Mouse (Mus musculus) effector memory CD4-positive, alpha-beta T cell, adult 5 months (primary cell): ENCODE measurements around the gene Kctd2. TPM values are rescaled to one million over a fixed set of nuclear protein-coding genes. Genes with fewer than 3 reads are reported as not detected.

Experiments
- polyA plus RNA-seq: library from polyadenylated mRNA; unstranded; fragments of 100-300 nt; shearing (Covaris generic); gene quantifications from one replicate; pipeline ENCODE4 v1.2.1, GENCODE M21; 2017

The Kctd2 gene
- 82.3 TPM for polyA plus RNA-seq

DNA sequence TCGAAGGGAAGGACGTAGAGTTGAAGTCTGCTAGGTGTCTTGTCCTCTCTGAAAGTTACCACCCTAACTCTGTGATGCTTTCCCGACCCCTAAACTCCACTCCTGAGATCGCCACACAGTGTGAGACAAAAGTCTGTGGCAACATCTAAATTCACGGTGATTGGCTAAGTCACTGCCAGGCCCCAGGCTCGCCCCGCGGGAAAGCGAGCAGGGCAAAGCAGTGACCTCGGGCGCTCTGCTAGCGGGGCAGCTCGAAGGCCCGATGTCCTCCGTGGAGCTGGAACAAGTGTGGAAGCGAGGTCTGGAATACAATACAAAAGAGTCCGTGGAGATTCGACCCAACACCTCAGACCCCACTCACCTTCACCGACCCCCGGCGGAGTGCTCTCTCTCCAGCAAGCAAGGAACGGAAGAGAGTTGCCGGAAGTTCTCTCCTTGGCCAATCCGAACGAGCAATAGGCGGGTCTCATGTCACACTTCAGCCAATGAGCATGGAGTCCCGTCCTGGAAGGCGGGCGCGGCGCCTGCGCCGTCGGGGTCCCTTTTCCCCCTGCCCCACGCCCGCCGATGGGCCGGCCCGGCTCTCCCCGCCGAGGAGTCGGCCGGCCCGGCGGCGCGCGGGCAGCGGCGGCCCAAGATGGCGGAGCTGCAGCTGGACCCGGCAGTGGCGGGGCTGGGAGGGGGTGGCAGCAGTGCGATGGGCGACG is at the start of gene Kctd2, which contains the start of gene Atp5h:
TSS of gene Kctd2 (plus strand) at position 598 of the 707 bp plus-strand sequence.
TSS of gene Atp5h (minus strand) at position 432 of the 707 bp plus-strand sequence.

DNA sequence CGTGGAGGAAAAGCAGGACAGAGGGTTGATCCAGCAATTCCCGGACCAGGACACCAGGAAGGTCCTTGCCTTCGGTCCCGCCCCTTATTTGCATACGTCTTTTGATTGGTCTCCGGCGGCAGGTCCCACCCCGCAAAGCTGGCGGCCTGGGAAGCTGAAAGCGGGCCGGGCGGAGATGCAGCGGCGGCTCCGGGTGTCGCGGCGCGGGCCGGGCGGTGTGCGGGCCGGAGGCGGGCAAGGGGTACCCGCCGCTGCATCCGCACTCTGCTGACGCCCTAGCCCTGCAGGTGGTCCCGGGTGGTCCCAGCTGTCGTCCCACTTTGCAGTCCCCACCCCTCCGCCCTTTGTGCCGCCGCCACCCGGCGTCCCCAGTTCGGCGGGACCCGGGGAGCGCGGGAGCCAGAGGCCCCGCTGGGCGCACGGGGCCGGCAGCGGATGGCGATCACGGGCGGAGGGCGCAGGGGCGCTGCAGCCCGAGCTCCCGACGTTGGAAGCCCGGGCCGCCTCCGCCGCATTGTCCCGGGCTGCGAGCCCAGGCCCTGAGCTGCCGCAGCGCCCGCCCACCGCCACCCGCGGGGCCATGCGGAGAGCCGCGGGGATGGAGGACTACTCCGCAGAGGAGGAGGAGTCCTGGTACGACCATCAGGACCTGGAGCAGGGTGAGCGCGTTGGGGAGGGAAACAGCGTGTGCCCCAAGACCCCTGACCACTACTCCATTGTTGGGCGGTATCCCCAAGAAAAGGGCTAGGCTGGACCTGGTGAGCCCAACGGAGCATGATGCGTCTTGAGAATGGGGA is 38.0 kb upstream of the Kctd2 start, which contains the start of gene Cdr2l:
TSS of gene Cdr2l (plus strand) at position 174 of the 797 bp plus-strand sequence.

DNA sequence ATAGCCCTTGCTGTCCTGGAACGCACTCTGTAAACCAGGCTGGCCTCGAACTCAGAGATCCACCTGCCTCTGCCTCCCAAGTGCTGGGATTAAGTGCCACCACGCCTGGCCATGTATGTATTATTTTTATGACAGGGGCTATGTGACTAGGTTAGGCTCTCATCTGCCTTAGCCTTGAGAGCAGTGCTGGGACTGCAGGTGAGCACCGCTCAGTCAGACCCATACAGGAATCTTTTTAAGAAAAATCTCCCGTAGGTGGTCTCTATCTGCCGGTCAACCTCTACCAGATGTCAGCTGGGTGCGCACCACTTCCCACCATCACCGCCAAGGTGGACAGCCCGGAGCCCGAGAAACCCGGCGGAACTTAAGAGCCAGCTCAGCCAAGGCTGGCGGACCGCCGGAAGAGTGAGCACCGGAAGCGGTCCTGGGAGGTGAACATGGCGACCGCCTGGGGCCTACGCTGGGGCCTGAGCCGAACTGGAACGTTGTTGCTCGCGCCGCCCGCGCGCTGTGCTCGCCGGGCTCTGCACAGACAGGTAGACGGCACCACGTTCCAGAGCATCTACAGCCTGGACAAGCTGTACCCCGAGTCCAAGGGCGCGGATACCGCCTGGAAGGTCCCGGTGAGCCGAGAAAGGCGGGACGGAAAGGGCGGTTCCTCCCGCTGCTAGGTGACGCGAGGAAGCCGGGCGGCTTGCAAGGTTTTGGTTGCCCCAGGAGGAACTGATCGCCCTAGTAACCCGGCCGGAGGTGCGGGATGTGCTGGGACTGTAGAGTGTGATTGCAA is 16.4 kb upstream of the Kctd2 start, which contains the start of gene Mrpl58:
TSS of gene Mrpl58 (plus strand) at position 415 of the 787 bp plus-strand sequence.

DNA sequence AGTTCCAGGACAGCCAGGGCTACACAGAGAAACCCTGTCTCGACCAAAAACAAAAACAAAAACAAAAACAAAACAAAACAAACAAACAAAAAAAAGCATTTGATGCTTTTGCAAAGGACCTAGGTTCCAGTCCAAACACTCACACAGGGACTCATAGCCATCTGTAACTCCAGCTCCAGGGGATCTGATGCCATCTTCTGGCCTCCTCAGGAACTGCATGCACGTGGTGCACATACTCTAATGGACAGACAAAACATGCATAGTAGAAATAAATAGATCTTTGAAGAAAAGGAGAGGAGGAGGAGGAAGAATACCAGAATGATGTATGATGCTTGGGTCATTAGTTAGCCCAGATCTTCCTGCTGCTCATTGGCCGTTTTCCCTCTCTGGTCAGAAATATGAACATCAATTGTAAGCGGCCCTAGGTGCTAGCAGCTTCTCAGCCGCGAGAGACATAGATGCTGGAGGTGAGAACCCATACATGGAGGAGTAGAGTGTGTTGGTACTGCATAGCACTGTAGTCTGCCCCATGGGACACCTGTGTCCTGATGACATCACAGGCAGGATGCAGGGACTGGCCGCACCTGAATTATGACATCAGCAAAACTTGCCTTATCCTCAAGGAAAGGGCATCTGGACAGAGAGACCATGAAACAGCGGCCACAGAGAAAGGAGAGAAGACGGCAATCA is 20.1 kb downstream of the Kctd2 start, which contains the start of gene Trim80:
TSS of gene Trim80 (plus strand) at position 640 of the 690 bp plus-strand sequence.

DNA sequence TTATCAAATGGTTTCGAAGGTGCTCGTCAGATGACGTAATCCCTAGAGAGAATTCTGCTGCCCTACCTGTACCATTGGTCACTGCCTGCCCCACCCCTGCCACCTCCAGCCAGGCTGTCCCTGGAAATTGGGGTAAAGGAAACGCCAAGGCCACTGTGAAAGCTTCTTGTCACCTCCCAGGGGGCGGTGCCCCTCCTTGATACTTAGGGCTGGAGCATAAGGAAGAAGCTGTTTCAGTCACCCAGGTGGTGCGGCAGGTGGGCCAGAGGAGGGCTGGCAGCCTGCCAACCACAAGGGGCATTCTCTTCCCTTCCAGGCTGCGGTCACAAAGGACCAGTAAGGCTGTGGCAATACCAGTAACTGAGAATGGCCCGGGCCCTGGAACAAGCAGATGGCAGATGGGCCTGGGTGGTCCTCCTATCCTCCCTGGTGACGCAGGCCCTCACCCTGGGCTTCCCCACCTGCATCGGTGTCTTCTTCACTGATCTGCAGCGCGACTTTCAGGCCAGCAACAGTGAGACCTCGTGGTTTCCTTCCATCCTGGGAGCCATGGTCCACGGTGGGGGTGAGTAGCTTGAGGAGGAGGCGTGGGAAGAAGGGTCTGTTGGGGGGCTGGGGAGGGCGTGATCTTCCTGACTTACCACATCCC is 42.4 kb downstream of the Kctd2 start, which contains the start of gene Slc16a5:
TSS of gene Slc16a5 (plus strand) at position 232 of the 649 bp plus-strand sequence.

DNA sequence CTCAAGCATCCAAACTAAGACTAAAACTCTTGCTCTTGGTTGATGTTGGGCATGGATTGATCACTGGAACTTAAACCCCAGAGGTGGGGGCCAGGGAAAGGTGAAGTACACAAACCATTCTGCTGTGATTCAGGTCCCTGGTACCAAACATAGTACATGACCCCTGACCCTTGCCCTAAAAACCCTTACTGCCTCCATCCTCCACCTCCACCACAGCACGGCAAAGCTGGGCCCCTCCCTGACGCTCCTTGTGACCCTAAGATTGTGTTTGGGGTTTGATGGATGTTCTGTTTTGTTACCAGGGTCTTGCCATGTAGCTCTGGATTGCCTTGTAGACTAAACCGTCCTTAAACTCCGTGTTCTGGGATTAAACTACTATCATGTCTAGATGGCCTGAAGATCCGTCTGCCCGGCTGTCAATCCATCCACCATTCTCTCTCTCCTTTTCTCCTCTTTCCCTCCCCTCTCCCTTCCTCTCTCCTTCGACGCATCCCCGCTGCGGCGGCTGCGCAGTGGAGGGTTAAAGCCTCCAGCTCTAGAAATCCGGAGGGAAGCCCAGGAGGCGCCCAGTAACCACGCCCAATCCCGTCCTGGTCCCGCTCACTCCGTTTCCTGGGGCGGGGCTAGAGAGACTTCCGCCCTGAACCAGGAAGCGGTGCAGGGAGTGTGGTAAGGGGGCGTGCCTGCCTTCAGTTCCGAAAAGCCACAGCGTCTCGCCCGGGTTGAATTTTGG is 55.3 kb downstream of the Kctd2 start, which contains the start of gene Armc7:
TSS of gene Armc7 (plus strand) at position 643 of the 733 bp plus-strand sequence.

Other genes with a start within 250 kb of the Kctd2 start
- gene Tmem104, start 232.6 kb upstream of the Kctd2 start, polyA plus RNA-seq, result 11.8 TPM
- gene Nat9, start 232.3 kb upstream of the Kctd2 start, polyA plus RNA-seq, result 7.1 TPM
- gene Grin2c, start 152.9 kb upstream of the Kctd2 start, polyA plus RNA-seq, result not detected
- 16.6 TPM for gene Fdxr, start 143.1 kb upstream of the Kctd2 start, polyA plus RNA-seq
- 0.30 TPM for gene Fads6, start 122.5 kb upstream of the Kctd2 start, polyA plus RNA-seq
- not detected for gene Otop2, start 113.0 kb upstream of the Kctd2 start, polyA plus RNA-seq
- not detected for gene Ush1g, start 98.1 kb upstream of the Kctd2 start, polyA plus RNA-seq
- gene Otop3, start 85.4 kb upstream of the Kctd2 start, polyA plus RNA-seq, result not detected
- 30.6 TPM for gene Hid1, start 52.4 kb upstream of the Kctd2 start, polyA plus RNA-seq
- 0.14 TPM for gene Cdr2l, start 38.2 kb upstream of the Kctd2 start, polyA plus RNA-seq
- gene Mrpl58, start 16.4 kb upstream of the Kctd2 start, polyA plus RNA-seq, result 83.7 TPM
- 522 TPM for gene Atp5h, start 166 bp upstream of the Kctd2 start, polyA plus RNA-seq
- not detected for gene Trim80, start 20.4 kb downstream of the Kctd2 start, polyA plus RNA-seq
- 3.4 TPM for gene Slc16a5, start 42.3 kb downstream of the Kctd2 start, polyA plus RNA-seq
- 49.9 TPM for gene Armc7, start 55.5 kb downstream of the Kctd2 start, polyA plus RNA-seq
- gene Nt5c, start 71.7 kb downstream of the Kctd2 start, polyA plus RNA-seq, result 176 TPM
- gene Jpt1, start 94.3 kb downstream of the Kctd2 start, polyA plus RNA-seq, result 321 TPM
- 633 TPM for gene Sumo2, start 116.1 kb downstream of the Kctd2 start, polyA plus RNA-seq
- 60.7 TPM for gene Nup85, start 144.3 kb downstream of the Kctd2 start, polyA plus RNA-seq
- 73.7 TPM for gene Mrps7, start 183.8 kb downstream of the Kctd2 start, polyA plus RNA-seq
- 42.1 TPM for gene Gga3, start 183.9 kb downstream of the Kctd2 start, polyA plus RNA-seq
- 381 TPM for gene Mif4gd, start 192.8 kb downstream of the Kctd2 start, polyA plus RNA-seq
- 80.4 TPM for gene Slc25a19, start 208.2 kb downstream of the Kctd2 start, polyA plus RNA-seq